Mouse (Mus musculus): ENCODE measurements around the gene Gm11238. TPM values are rescaled to one million over a fixed set of nuclear protein-coding genes. Genes with fewer than 3 reads are reported as not detected.

The Gm11238 gene
- not detected for polyA plus RNA-seq (2017; shearing (Covaris generic))

GRCm38 (mm10) chr4:73607581-73607980, at the start of gene Gm11238:
Gene Gm11238, plus strand, starts transcription at chr4:73607881.

GRCm38 (mm10) chr4:73622684-73623083, 15.0 kb downstream of the Gm11238 start, which contains the start of gene Gm11237:
Gene Gm11237, plus strand, starts transcription at chr4:73622984.

GRCm38 (mm10) chr4:73637821-73638220, 30.1 kb downstream of the Gm11238 start, which contains the start of gene Gm11236:
Gene Gm11236, plus strand, starts transcription at chr4:73638121.

GRCm38 (mm10) chr4:73668054-73668453, 60.4 kb downstream of the Gm11238 start, which contains the start of gene Gm11239:
Gene Gm11239, plus strand, starts transcription at chr4:73668354.

GRCm38 (mm10) chr4:73683216-73683615, 75.5 kb downstream of the Gm11238 start, which contains the start of gene Gm428:
Gene Gm428, plus strand, starts transcription at chr4:73683516.

Other genes starting within 250 kb of the Gm11238 start
- gene Gm11487, start 202.8 kb upstream of the Gm11238 start, polyA plus RNA-seq (2017; shearing (Covaris generic)), result not detected
- gene Gm11237, start 15.1 kb downstream of the Gm11238 start, polyA plus RNA-seq (2017; shearing (Covaris generic)), result not detected
- gene Gm11236, start 30.2 kb downstream of the Gm11238 start, polyA plus RNA-seq (2017; shearing (Covaris generic)), result under 1 TPM in 1 of 2 experiments, not detected in 1; 0.22 TPM
- not detected for gene Gm11239, start 60.5 kb downstream of the Gm11238 start, polyA plus RNA-seq (2017; shearing (Covaris generic))
- gene Gm428, start 75.6 kb downstream of the Gm11238 start, polyA plus RNA-seq (2017; shearing (Covaris generic)), result not detected
- gene Rasef, start 183.1 kb downstream of the Gm11238 start, polyA plus RNA-seq (2017; shearing (Covaris generic)), result under 1 TPM in 1 of 2 experiments, not detected in 1; 0.22 TPM